16 mouse cellular contexts compared by ENCODE assay signal in the genomic region with DNA sequence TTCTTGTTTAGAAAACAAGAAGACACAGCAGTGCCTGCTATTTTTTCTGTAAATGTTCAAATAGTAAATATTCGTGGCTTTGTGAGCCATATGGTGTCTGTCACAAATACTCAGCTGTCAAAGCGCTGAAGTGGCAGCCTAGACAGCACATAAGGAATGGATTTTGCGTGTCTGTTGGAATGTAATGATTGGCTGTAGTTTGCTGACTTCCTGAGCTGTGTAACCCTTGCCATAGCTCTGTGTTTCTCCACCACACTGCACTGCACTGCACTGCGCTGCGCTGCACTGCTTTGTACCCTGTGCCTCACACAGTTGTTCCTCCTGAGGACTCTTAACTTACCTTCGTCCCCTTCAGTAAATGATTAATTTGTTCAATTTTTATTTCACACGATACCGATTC. TPM values are rescaled to one million over a fixed set of nuclear protein-coding genes. Genes with fewer than 3 reads are reported as not detected.
A peak's percentile ranks its signal among the peaks of the same experiment; 100 is the strongest.
DNase-seq lines count a peak whose midpoint lies in the region; ATAC-seq lines count a peak whose summit lies in the region.
"Had no signal": no experiment of that assay in that cellular context is flagged by ENCODE, and none has a peak within 500 bp of the region (broad histone marks: within the 10 kb centered on the region; RNA-seq: fewer than 3 reads in every experiment).

No protein-coding gene starts in this region.

- no peak overlapping the region for H3K4me3 ChIP-seq in heart, embryonic 16.5 days (ENCODE audit: low read length)
- no peak overlapping the region for H3K4me3 ChIP-seq in lung, embryonic 15.5 days
- H3K4me3 ChIP-seq in embryonic facial prominence, embryonic 11.5 days (ENCODE audit: low read depth, low read length), result no peak overlapping the region
- H3K4me3 ChIP-seq: heart, adult 2 months; limb, embryonic 13.5 days had no signal

- H3K27me3 ChIP-seq in heart, embryonic 16.5 days (ENCODE audit: control insufficient read depth, insufficient read depth, low read length), result no peaks in the 10 kb centered on the region
- H3K27me3 ChIP-seq in lung, embryonic 15.5 days, result no peaks in the 10 kb centered on the region
- H3K27me3 ChIP-seq in embryonic facial prominence, embryonic 11.5 days (ENCODE audit: control insufficient read depth, insufficient read depth, low read length), result no peaks in the 10 kb centered on the region
- H3K27me3 ChIP-seq: limb, embryonic 13.5 days had no signal

- no peak overlapping the region for H3K4me2 ChIP-seq in heart, embryonic 16.5 days (ENCODE audit: low read depth, low read length)
- no peak overlapping the region; the same call in 1 of the 2 replicates for H3K4me2 ChIP-seq in lung, embryonic 15.5 days
- no peak overlapping the region for H3K4me2 ChIP-seq in embryonic facial prominence, embryonic 11.5 days (ENCODE audit: low read depth, low read length)
- H3K4me2 ChIP-seq: limb, embryonic 13.5 days had no signal

- whole genome bisulfite sequencing in heart, embryonic 16.5 days, result 62% methylated on average over 8 of the region's 8 CpGs
- WGBS in lung, embryonic 15.5 days, result 52% methylated on average over 8 of the region's 8 CpGs
- WGBS in embryonic facial prominence, embryonic 11.5 days, result 65% methylated on average over 8 of the region's 8 CpGs

- ATAC-seq in heart, embryonic 16.5 days (replicated peaks; ENCODE audit: extremely low read depth, insufficient read depth, low FRiP score), result peak; percentile 46; the same call in 1 of the 2 replicates
- peak; percentile 84 for ATAC-seq in lung, embryonic 15.5 days (ENCODE audit: borderline replicate concordance, extremely low read depth, low FRiP score, low TSS enrichment)
- no peak for ATAC-seq in embryonic facial prominence, embryonic 11.5 days (replicated peaks; ENCODE audit: insufficient number of reproducible peaks, low FRiP score, low TSS enrichment, low read depth)
- ATAC-seq in frontal cortex, adult (ENCODE audit: low TSS enrichment), result no peak
- ATAC-seq in cerebellum, adult (ENCODE audit: insufficient number of reproducible peaks, low FRiP score, low TSS enrichment), result no peak; the same call in 1 of the 2 replicates
- ATAC-seq: hindbrain, postnatal 0 days had no signal

- DNase-seq in heart, postnatal 4 days, result no peak
- no peak for DNase-seq in lung, postnatal 25 days (ENCODE audit: low spot score)
- peak; percentile 66 for DNase-seq in embryonic facial prominence, embryonic 11.5 days (ENCODE audit: low spot score)
- DNase-seq in kidney, postnatal 36 days, result peak; percentile 34 to 46
- DNase-seq: adrenal gland, postnatal 10 days; cerebellum, adult 11 months; heart, adult 2 months; thymus, postnatal 14 days had no signal

- no peaks in the 10 kb centered on the region for H3K9me3 ChIP-seq in heart, embryonic 16.5 days (replicated peaks; ENCODE audit: control insufficient read depth, low read length)
- no peaks in the 10 kb centered on the region for H3K9me3 ChIP-seq in lung, embryonic 15.5 days
- H3K9me3 ChIP-seq in embryonic facial prominence, embryonic 11.5 days (replicated peaks; ENCODE audit: control insufficient read depth, low read length), result no peaks in the 10 kb centered on the region
- H3K9me3 ChIP-seq: limb, embryonic 13.5 days had no signal

- H3K36me3 ChIP-seq in heart, embryonic 16.5 days (ENCODE audit: control insufficient read depth, insufficient read depth), result no peaks in the 10 kb centered on the region
- H3K36me3 ChIP-seq in lung, embryonic 15.5 days, result no peaks in the 10 kb centered on the region
- H3K36me3 ChIP-seq in embryonic facial prominence, embryonic 11.5 days (replicated peaks; ENCODE audit: control insufficient read depth, insufficient read depth, low read depth, low read length), result no peaks in the 10 kb centered on the region
- H3K36me3 ChIP-seq: limb, embryonic 13.5 days had no signal

- H3K4me1 ChIP-seq in heart, embryonic 16.5 days (ENCODE audit: control insufficient read depth, insufficient read depth, low read length), result peaks cover 41% of the 10 kb centered on the region
- peaks cover 40% of the 10 kb centered on the region for H3K4me1 ChIP-seq in lung, embryonic 15.5 days
- H3K4me1 ChIP-seq in embryonic facial prominence, embryonic 11.5 days (ENCODE audit: control insufficient read depth, insufficient read depth, low read length), result 0 out of 2 replicates have a peak, but pooled peaks cover 2% of the 10 kb centered on the region

- no peak overlapping the region for H3K9ac ChIP-seq in heart, embryonic 16.5 days (ENCODE audit: low read length)
- H3K9ac ChIP-seq in lung, embryonic 15.5 days, result no peak overlapping the region
- H3K9ac ChIP-seq in embryonic facial prominence, embryonic 11.5 days (replicated peaks; ENCODE audit: low read length), result no peak overlapping the region
- H3K9ac ChIP-seq: limb, embryonic 13.5 days had no signal

- H3K27ac ChIP-seq in heart, embryonic 16.5 days (ENCODE audit: low read length), result no peak overlapping the region
- 0 out of 2 replicates have a peak overlapping the region, but pooled peaks have one; percentile 6 for H3K27ac ChIP-seq in lung, embryonic 15.5 days
- H3K27ac ChIP-seq in embryonic facial prominence, embryonic 11.5 days (replicated peaks; ENCODE audit: low read depth, low read length), result no peak overlapping the region
- H3K27ac ChIP-seq: heart, adult 2 months; hindbrain, postnatal 0 days; limb, embryonic 13.5 days had no signal

RNA-seq across cellular contexts. Expression of a gene that starts 41.6 kb away (rescaled TPM):
- polyA plus RNA-seq in heart, embryonic 16.5 days (2015; fragmentation: Nextera tagmentation; extraction: Ambion mirVana), result 6.8 and 7.3 TPM in 2 replicates
- 10 to 100 TPM; 52.1 to 53.3 TPM for total RNA-seq in heart, postnatal 4 days (2021)
- polyA plus RNA-seq in lung, embryonic 15.5 days (2015; fragmentation: Nextera tagmentation; extraction: Ambion mirVana), result 19.0 and 25.2 TPM in 2 replicates
- 23.5 and 43.6 TPM in 2 replicates for polyA plus RNA-seq in embryonic facial prominence, embryonic 11.5 days (2014; fragmentation: Nextera tagmentation; extraction: Ambion mirVana)

RNA-seq across cellular contexts. Expression of a gene that starts 45.5 kb away (rescaled TPM):
- 9.2 and 14.9 TPM in 2 replicates for polyA plus RNA-seq in heart, embryonic 16.5 days (2015; fragmentation: Nextera tagmentation; extraction: Ambion mirVana)
- total RNA-seq in heart, postnatal 4 days (2021), result not detected
- 26.9 and 32.3 TPM in 2 replicates for polyA plus RNA-seq in lung, embryonic 15.5 days (2015; fragmentation: Nextera tagmentation; extraction: Ambion mirVana)
- 24.6 and 26.3 TPM in 2 replicates for polyA plus RNA-seq in embryonic facial prominence, embryonic 11.5 days (2014; fragmentation: Nextera tagmentation; extraction: Ambion mirVana)
- total RNA-seq: adrenal gland, postnatal 10 days; heart, adult 2 months; hindbrain, postnatal 0 days had no signal
- polyA plus RNA-seq: cortical plate, adult 2 months; frontal cortex, adult 2 months; heart, adult 2 months had no signal

Comparison
In these comparisons a context has a peak if more than half of its experiments do, and no peak if none do; other contexts are left out.
1. ATAC-seq: peak in heart, embryonic 16.5 days (single experiment) and lung, embryonic 15.5 days (single experiment); none in embryonic facial prominence, embryonic 11.5 days (single experiment), frontal cortex, adult (single experiment) and cerebellum, adult (single experiment).
2. DNase-seq: peak in embryonic facial prominence, embryonic 11.5 days (single experiment) and kidney, postnatal 36 days (2 of 2); none in heart, postnatal 4 days (single experiment) and lung, postnatal 25 days (single experiment).